Mouse (Mus musculus): ENCODE data around the gene Rnf144b. TPM values are rescaled to one million over a fixed set of nuclear protein-coding genes. Genes with fewer than 3 reads are reported as not detected.

Gene Rnf144b
- polyA plus RNA-seq, 1 experiment from 2014 or later: 1.6 TPM

- Histone ChIP-seq H3K9me3 (replicated peaks; ENCODE audit: control insufficient read depth, low read length) (no peaks in the 10 kb centered on the region), H3K4me1 (ENCODE audit: control insufficient read depth, insufficient read depth, low read length) (peaks cover 20% of the 10 kb centered on the region), H3K4me2 (no peak overlapping the region), H3K9ac (ENCODE audit: low read depth, low read length) (no peak overlapping the region), H3K36me3 (ENCODE audit: control insufficient read depth, insufficient read depth, low read length) (no peaks in the 10 kb centered on the region), H3K27ac (ENCODE audit: low read depth, low read length) (no peak overlapping the region), H3K27me3 (ENCODE audit: control insufficient read depth, insufficient read depth, low read length) (no peaks in the 10 kb centered on the region), H3K4me3 (ENCODE audit: low read depth, low read length) (no peak overlapping the region)
- 47% methylated on average over 3 of the region's 3 CpGs for WGBS (ENCODE audit: insufficient replicate concordance)
- no peak for ATAC-seq (replicated peaks; ENCODE audit: insufficient number of reproducible peaks, low FRiP score, low TSS enrichment)
These were observed 151.7 kb downstream of the Rnf144b start for GRCm38 (mm10) chr13:47274139-47274538.

DNA sequence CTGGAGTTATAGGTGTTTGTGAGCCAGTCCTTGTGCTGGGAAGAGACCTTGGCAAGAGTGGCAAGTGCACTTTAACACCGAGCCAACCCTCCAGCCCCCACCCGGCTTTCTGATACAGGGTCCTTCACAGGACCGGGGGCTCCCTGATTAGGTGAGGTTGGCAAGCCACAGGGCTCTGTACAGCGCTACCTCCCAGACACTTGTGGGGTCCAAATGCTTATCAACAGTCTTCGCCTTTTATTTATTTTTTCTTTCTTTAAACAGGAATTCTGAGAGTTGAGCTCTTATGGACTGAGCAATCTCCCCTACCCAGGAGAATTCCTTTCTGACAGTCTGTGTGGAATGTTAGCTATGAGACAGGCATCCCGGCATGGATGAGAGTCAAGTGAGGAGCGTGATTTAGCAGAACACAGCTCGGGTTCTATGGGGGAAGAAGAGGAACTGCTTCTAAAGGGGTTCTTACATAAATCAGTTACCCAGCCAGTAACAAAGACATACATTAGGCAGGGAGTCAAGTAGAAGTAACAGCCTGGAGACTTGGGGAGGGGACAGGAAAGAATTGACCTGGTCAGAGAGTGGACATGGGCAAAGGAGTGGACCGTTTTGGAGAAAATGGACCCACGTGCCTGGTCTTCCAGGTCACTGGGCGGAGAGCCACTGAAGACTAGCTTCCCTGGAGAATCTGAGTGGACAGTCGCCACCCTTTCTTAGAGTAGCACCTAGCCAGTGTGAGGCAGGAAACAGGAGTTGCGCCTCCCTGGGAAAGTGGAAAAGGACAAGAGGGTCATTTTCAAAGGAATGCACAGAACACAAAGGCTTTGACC lies 154.8 kb downstream of the Rnf144b start:
- ATAC-seq (replicated peaks; ENCODE audit: insufficient number of reproducible peaks, low FRiP score, low TSS enrichment): no peak; the same call in 1 of the 2 replicates
- no peak overlapping the region for H3K9ac ChIP-seq (ENCODE audit: low read depth, low read length)
- no peaks in the 10 kb centered on the region for H3K36me3 ChIP-seq (ENCODE audit: control insufficient read depth, insufficient read depth, low read length)
- H3K9me3 ChIP-seq (replicated peaks; ENCODE audit: control insufficient read depth, low read length): no peaks in the 10 kb centered on the region
- H3K4me1 ChIP-seq (ENCODE audit: control insufficient read depth, insufficient read depth, low read length): peaks cover 20% of the 10 kb centered on the region
- H3K4me2 ChIP-seq: peak overlapping the region; percentile 15
- 13% methylated on average over 13 of the region's 13 CpGs for WGBS (ENCODE audit: insufficient replicate concordance)
- H3K27ac ChIP-seq (ENCODE audit: low read depth, low read length): peak overlapping the region; percentile 76
- no peaks in the 10 kb centered on the region for H3K27me3 ChIP-seq (ENCODE audit: control insufficient read depth, insufficient read depth, low read length)
- no peak overlapping the region for H3K4me3 ChIP-seq (ENCODE audit: low read depth, low read length)

GRCm38 (mm10) chr13:47277824-47278290 lies 155.4 kb downstream of the Rnf144b start:
- ATAC-seq (replicated peaks; ENCODE audit: insufficient number of reproducible peaks, low FRiP score, low TSS enrichment): no peak
- H3K4me2 ChIP-seq: peak overlapping the region; percentile 15; the same call in 1 of the 2 replicates
- WGBS (ENCODE audit: insufficient replicate concordance): 52% methylated on average over 5 of the region's 5 CpGs

GRCm38 (mm10) chr13:47282221-47282620 lies 159.8 kb downstream of the Rnf144b start:
- Histone ChIP-seq H3K27ac (ENCODE audit: low read depth, low read length) (no peak overlapping the region), H3K4me3 (ENCODE audit: low read depth, low read length) (no peak overlapping the region), H3K36me3 (ENCODE audit: control insufficient read depth, insufficient read depth, low read length) (no peaks in the 10 kb centered on the region), H3K9me3 (replicated peaks; ENCODE audit: control insufficient read depth, low read length) (no peaks in the 10 kb centered on the region), H3K27me3 (ENCODE audit: control insufficient read depth, insufficient read depth, low read length) (no peaks in the 10 kb centered on the region), H3K9ac (ENCODE audit: low read depth, low read length) (no peak overlapping the region), H3K4me2 (no peak overlapping the region), H3K4me1 (ENCODE audit: control insufficient read depth, insufficient read depth, low read length) (peaks cover 12% of the 10 kb centered on the region)
- ATAC-seq (replicated peaks; ENCODE audit: insufficient number of reproducible peaks, low FRiP score, low TSS enrichment): no peak
- WGBS (ENCODE audit: insufficient replicate concordance): 68% methylated on average over 3 of the region's 3 CpGs

More at GRCm38 (mm10) chr13:47277824-47278290, 155.4 kb downstream of the Rnf144b start:
- peaks cover 20% of the 10 kb centered on the region for H3K4me1 ChIP-seq (ENCODE audit: control insufficient read depth, insufficient read depth, low read length)
- no peaks in the 10 kb centered on the region for H3K36me3 ChIP-seq (ENCODE audit: control insufficient read depth, insufficient read depth, low read length)
- H3K27ac ChIP-seq (ENCODE audit: low read depth, low read length): peak overlapping the region; percentile 76
- H3K4me3 ChIP-seq (ENCODE audit: low read depth, low read length): no peak overlapping the region
- H3K9me3 ChIP-seq (replicated peaks; ENCODE audit: control insufficient read depth, low read length): no peaks in the 10 kb centered on the region
- H3K27me3 ChIP-seq (ENCODE audit: control insufficient read depth, insufficient read depth, low read length): no peaks in the 10 kb centered on the region
- no peak overlapping the region for H3K9ac ChIP-seq (ENCODE audit: low read depth, low read length)

DNA sequence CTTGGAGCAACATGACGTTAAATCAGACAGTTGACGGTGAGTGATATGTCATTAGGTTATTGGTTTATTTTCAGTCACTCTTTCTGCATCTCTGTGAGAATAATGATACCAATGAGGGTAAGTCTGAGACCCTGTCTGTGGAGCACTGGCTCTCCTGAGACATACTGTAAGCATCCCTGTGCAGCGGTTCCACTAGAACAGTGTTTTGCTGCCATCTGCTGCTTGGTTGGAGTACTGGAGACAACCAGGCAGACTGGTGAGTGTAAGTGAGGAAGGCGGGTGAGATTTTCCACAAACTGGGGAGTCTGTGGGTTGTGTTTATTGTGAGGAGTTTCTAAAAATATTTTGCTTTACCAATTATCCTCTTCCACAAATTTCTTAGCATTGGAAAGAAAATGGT lies 166.0 kb downstream of the Rnf144b start:
- Histone ChIP-seq H3K27ac (ENCODE audit: low read depth, low read length) (no peak overlapping the region), H3K27me3 (ENCODE audit: control insufficient read depth, insufficient read depth, low read length) (0 out of 2 replicates have a peak, but pooled peaks cover 3% of the 10 kb centered on the region), H3K4me2 (no peak overlapping the region), H3K4me3 (ENCODE audit: low read depth, low read length) (no peak overlapping the region), H3K9ac (ENCODE audit: low read depth, low read length) (no peak overlapping the region), H3K4me1 (ENCODE audit: control insufficient read depth, insufficient read depth, low read length) (no peaks in the 10 kb centered on the region), H3K9me3 (replicated peaks; ENCODE audit: control insufficient read depth, low read length) (no peaks in the 10 kb centered on the region), H3K36me3 (ENCODE audit: control insufficient read depth, insufficient read depth, low read length) (no peaks in the 10 kb centered on the region)
- WGBS (ENCODE audit: insufficient replicate concordance): 40% methylated on average over 4 of the region's 4 CpGs
- ATAC-seq (replicated peaks; ENCODE audit: insufficient number of reproducible peaks, low FRiP score, low TSS enrichment): no peak; the same call in 1 of the 2 replicates

- no peak for ATAC-seq (replicated peaks; ENCODE audit: insufficient number of reproducible peaks, low FRiP score, low TSS enrichment)
- no peak overlapping the region for H3K27ac ChIP-seq (ENCODE audit: low read depth, low read length)
- WGBS (ENCODE audit: insufficient replicate concordance): 87% methylated on average over 8 of the region's 8 CpGs
These were observed 174.0 kb downstream of the Rnf144b start for GRCm38 (mm10) chr13:47296465-47296864.

More at GRCm38 (mm10) chr13:47296465-47296864, 174.0 kb downstream of the Rnf144b start:
- Histone ChIP-seq H3K9me3 (replicated peaks; ENCODE audit: control insufficient read depth, low read length) (no peaks in the 10 kb centered on the region), H3K27me3 (ENCODE audit: control insufficient read depth, insufficient read depth, low read length) (no peaks in the 10 kb centered on the region), H3K4me3 (ENCODE audit: low read depth, low read length) (no peak overlapping the region), H3K9ac (ENCODE audit: low read depth, low read length) (no peak overlapping the region), H3K36me3 (ENCODE audit: control insufficient read depth, insufficient read depth, low read length) (no peaks in the 10 kb centered on the region), H3K4me2 (no peak overlapping the region), H3K4me1 (ENCODE audit: control insufficient read depth, insufficient read depth, low read length) (no peaks in the 10 kb centered on the region)

Other genes starting within 250 kb of the Rnf144b start
- gene Kif13a, start 192.8 kb upstream of the Rnf144b start, polyA plus RNA-seq (2014; fragmentation: Nextera tagmentation; extraction: Ambion mirVana): 39.8 and 42.6 TPM in 2 replicates
- 2.7 and 2.8 TPM in 2 replicates for gene Nhlrc1, start 107.8 kb upstream of the Rnf144b start, polyA plus RNA-seq (2014; fragmentation: Nextera tagmentation; extraction: Ambion mirVana)
- 6.5 and 7.5 TPM in 2 replicates for gene Kdm1b, start 79.2 kb upstream of the Rnf144b start, polyA plus RNA-seq (2014; fragmentation: Nextera tagmentation; extraction: Ambion mirVana)
- gene Tpmt, start 77.9 kb upstream of the Rnf144b start, polyA plus RNA-seq (2014; fragmentation: Nextera tagmentation; extraction: Ambion mirVana): 16.7 and 17.4 TPM in 2 replicates
- gene Dek, start 16.5 kb upstream of the Rnf144b start, polyA plus RNA-seq (2014; fragmentation: Nextera tagmentation; extraction: Ambion mirVana): 165 and 200 TPM in 2 replicates

Data from heart, embryonic 11.5 days (tissue).